Mouse (Mus musculus): ENCODE measurements around the gene Stx11.

DNA sequence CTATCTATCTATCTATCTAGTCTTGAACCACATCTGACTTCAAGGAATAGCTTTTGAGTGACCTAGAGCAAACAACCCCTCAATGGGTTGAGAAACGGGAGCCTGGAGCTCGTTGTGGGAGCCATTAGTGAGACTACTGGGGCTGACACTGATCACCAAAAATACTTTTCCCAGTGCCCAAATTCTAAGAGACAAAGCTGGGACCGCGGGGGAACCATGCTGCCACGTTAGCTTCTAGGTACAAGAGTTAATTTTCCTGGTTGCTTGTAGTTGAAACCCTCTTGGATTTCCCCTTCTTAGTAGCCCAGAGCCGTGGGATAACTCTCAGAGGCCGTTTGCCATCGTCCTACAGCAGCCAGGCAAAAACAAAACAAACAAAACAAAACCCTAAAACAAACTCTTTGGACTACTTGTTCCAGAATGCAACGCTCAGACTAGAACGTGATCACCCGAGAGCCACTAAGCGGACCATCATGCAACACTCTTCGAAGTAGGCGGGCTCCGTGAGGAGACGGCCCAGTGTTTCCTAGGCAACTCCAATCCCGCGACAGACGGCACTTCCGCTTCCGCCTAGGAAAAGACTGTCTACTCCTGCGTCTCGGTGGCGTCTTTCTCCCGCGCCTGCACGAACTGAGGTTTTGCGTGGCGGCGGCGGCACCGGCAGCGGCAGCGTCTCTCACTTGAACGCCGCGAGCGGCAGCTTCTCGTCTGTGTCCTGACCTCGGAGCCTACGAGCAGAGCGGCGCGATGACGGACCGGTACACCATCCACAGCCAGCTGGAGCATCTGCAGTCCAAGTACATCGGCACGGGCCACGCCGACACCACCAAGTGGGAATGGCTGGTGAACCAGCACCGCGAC lies 44.0 kb upstream of the Stx11 start:
- TF ChIP-seq CTCF (IDR thresholded peaks at IDR 0.05; ENCODE audit: extremely low read depth, insufficient read depth, insufficient read length, insufficient replicate concordance) (no peak), POLR2A (IDR thresholded peaks at IDR 0.05; ENCODE audit: low read depth, low read length) (no peak; the same call in 1 of the 2 replicates)

All from spleen, adult 2 months (tissue).